11 mouse cellular contexts compared by ENCODE assay signal in the genomic region with DNA sequence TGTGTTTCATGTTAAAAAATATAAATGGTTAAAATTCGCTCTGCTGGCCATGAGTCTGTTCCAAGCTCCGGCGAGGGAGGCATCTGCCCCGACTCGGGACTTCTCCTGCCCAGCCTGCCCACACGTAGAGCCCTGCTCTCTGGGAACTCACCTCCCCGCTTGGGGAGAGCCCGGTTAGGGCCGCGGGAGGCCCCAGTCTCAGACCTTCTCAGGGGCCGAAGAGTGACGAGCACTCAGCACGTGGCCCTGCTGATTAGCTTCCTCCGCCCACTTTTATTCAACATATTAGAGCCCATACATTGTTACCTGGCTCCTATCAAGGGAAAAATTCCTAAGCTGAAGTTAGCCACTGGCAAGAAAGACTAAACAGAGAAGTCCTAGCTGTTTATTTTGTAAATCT. TPM values are rescaled to one million over a fixed set of nuclear protein-coding genes. Genes with fewer than 3 reads are reported as not detected.
A peak's percentile ranks its signal among the peaks of the same experiment; 100 is the strongest.
DNase-seq lines count a peak whose midpoint lies in the region; ATAC-seq and TF ChIP-seq lines count a peak whose summit lies in the region.
"Had no signal": no experiment of that assay in that cellular context is flagged by ENCODE, and none has a peak within 500 bp of the region (broad histone marks: within the 10 kb centered on the region; RNA-seq: fewer than 3 reads in every experiment).

No protein-coding gene starts in this region.

- DNase-seq in midbrain, embryonic 11.5 days (ENCODE audit: low spot score, missing footprints), result peak; percentile 80
- no peak for DNase-seq in midbrain, embryonic 14.5 days
- peak; percentile 47 for DNase-seq in adrenal gland, adult 2 months
- DNase-seq in gastrocnemius, postnatal 10 days, result peak; percentile 4
- DNase-seq in layer of hippocampus, postnatal 36 days, result peak; percentile 0 to 15
- DNase-seq in spleen, postnatal 14 days (ENCODE audit: low spot score in 2 of 2), result peak; percentile 1 to 17
- DNase-seq in midbrain, postnatal 0 days (ENCODE audit: low spot score), result no peak
- no peak for DNase-seq in liver

- peaks cover 14% of the 10 kb centered on the region; the same call in 1 of the 2 replicates for H3K9me3 ChIP-seq in midbrain, embryonic 11.5 days (ENCODE audit: control insufficient read depth, low read length)
- H3K9me3 ChIP-seq in midbrain, embryonic 14.5 days (ENCODE audit: control insufficient read depth, low read length), result peaks cover 19% of the 10 kb centered on the region
- peaks cover 12% of the 10 kb centered on the region for H3K9me3 ChIP-seq in midbrain, postnatal 0 days (ENCODE audit: low read length)

- TF ChIP-seq CTCF in midbrain, postnatal 0 days (IDR thresholded peaks at IDR 0.05), result no peak

- H3K9ac ChIP-seq in midbrain, embryonic 11.5 days (ENCODE audit: low read length), result no peak overlapping the region
- no peak overlapping the region for H3K9ac ChIP-seq in midbrain, embryonic 14.5 days (replicated peaks; ENCODE audit: low read length)
- H3K9ac ChIP-seq in midbrain, postnatal 0 days (replicated peaks; ENCODE audit: low read length, poor library complexity, severe bottlenecking), result no peak overlapping the region
- H3K9ac ChIP-seq: heart, embryonic 13.5 days; lung, embryonic 15.5 days had no signal

- no peak for ATAC-seq in midbrain, embryonic 11.5 days (ENCODE audit: low FRiP score)
- no peak for ATAC-seq in midbrain, embryonic 14.5 days (ENCODE audit: low FRiP score, low TSS enrichment)
- ATAC-seq in midbrain, postnatal 0 days (ENCODE audit: low FRiP score), result no peak

- no peak overlapping the region for H3K4me3 ChIP-seq in midbrain, embryonic 11.5 days (ENCODE audit: low read depth, low read length)
- H3K4me3 ChIP-seq in midbrain, embryonic 14.5 days (replicated peaks; ENCODE audit: low read depth, low read length), result no peak overlapping the region
- no peak overlapping the region for H3K4me3 ChIP-seq in midbrain, postnatal 0 days (ENCODE audit: low read depth, low read length)
- H3K4me3 ChIP-seq: heart, embryonic 13.5 days; lung, embryonic 15.5 days had no signal

- H3K4me2 ChIP-seq in midbrain, embryonic 11.5 days, result no peak overlapping the region
- no peak overlapping the region for H3K4me2 ChIP-seq in midbrain, embryonic 14.5 days (ENCODE audit: low read length)
- H3K4me2 ChIP-seq in midbrain, postnatal 0 days (ENCODE audit: low read depth, low read length, poor library complexity, severe bottlenecking), result no peak overlapping the region
- H3K4me2 ChIP-seq: heart, embryonic 13.5 days; lung, embryonic 15.5 days had no signal

- H3K27me3 ChIP-seq in midbrain, embryonic 11.5 days (ENCODE audit: control insufficient read depth, insufficient read depth, low read length), result no peaks in the 10 kb centered on the region
- H3K27me3 ChIP-seq in midbrain, embryonic 14.5 days (ENCODE audit: control insufficient read depth, insufficient read depth, low read length), result no peaks in the 10 kb centered on the region
- H3K27me3 ChIP-seq in midbrain, postnatal 0 days (ENCODE audit: insufficient read depth, low read length), result no peaks in the 10 kb centered on the region
- H3K27me3 ChIP-seq: heart, embryonic 13.5 days; lung, embryonic 15.5 days had no signal

- H3K27ac ChIP-seq in midbrain, embryonic 11.5 days (ENCODE audit: low read depth, low read length), result no peak overlapping the region
- H3K27ac ChIP-seq in midbrain, embryonic 14.5 days (replicated peaks; ENCODE audit: low read depth, low read length), result no peak overlapping the region
- H3K27ac ChIP-seq in midbrain, postnatal 0 days (ENCODE audit: low read depth, low read length), result no peak overlapping the region
- H3K27ac ChIP-seq: heart, embryonic 13.5 days; lung, embryonic 15.5 days had no signal

- no peaks in the 10 kb centered on the region for H3K36me3 ChIP-seq in midbrain, embryonic 11.5 days (ENCODE audit: control insufficient read depth, insufficient read depth, low read length)
- H3K36me3 ChIP-seq in midbrain, embryonic 14.5 days (ENCODE audit: control insufficient read depth, insufficient read depth, low read length), result no peaks in the 10 kb centered on the region
- H3K36me3 ChIP-seq in midbrain, postnatal 0 days (ENCODE audit: insufficient read depth, low read length), result no peaks in the 10 kb centered on the region
- H3K36me3 ChIP-seq: heart, embryonic 13.5 days; lung, embryonic 15.5 days had no signal

- H3K4me1 ChIP-seq in midbrain, embryonic 11.5 days (ENCODE audit: control insufficient read depth, insufficient read depth, low read length), result no peaks in the 10 kb centered on the region
- H3K4me1 ChIP-seq in midbrain, embryonic 14.5 days (ENCODE audit: control insufficient read depth, insufficient read depth, low read length), result no peaks in the 10 kb centered on the region
- no peaks in the 10 kb centered on the region for H3K4me1 ChIP-seq in midbrain, postnatal 0 days (ENCODE audit: insufficient read depth, low read length)
- H3K4me1 ChIP-seq: heart, embryonic 13.5 days; lung, embryonic 15.5 days had no signal

- WGBS in midbrain, embryonic 11.5 days, result 89% methylated on average over 14 of the region's 14 CpGs
- 87% methylated on average over 14 of the region's 14 CpGs for WGBS in midbrain, embryonic 14.5 days
- 88% methylated on average over 14 of the region's 14 CpGs for WGBS in midbrain, postnatal 0 days

RNA-seq across cellular contexts. Expression of a gene that starts 51.0 kb away (rescaled TPM):
- not detected in 2 replicates for polyA plus RNA-seq in midbrain, embryonic 11.5 days (2014; fragmentation: Nextera tagmentation; extraction: Ambion mirVana)
- not detected in 2 replicates for polyA plus RNA-seq in midbrain, embryonic 14.5 days (2014; fragmentation: Nextera tagmentation; extraction: Ambion mirVana)
- not detected for total RNA-seq in adrenal gland, adult 2 months (2021)
- polyA plus RNA-seq in adrenal gland, adult 2 months (2012; rRNA removed), result not detected in 2 replicates
- not detected for total RNA-seq in gastrocnemius, postnatal 10 days (2021)
- total RNA-seq in layer of hippocampus, postnatal 36 days (2021), result not detected
- not detected in 2 replicates for total RNA-seq in midbrain, postnatal 0 days (2014; rRNA removed)
- not detected in 2 replicates for polyA plus RNA-seq in midbrain, postnatal 0 days (2015; fragmentation: Nextera tagmentation; extraction: Ambion mirVana)
- total RNA-seq: adrenal gland, postnatal 4 days had no signal
- polyA plus RNA-seq: heart, embryonic 13.5 days; lung, embryonic 15.5 days had no signal

RNA-seq across cellular contexts. Expression of a gene that starts 54.3 kb away (rescaled TPM):
- not detected in 2 replicates for polyA plus RNA-seq in midbrain, embryonic 11.5 days (2014; fragmentation: Nextera tagmentation; extraction: Ambion mirVana)
- polyA plus RNA-seq in midbrain, embryonic 14.5 days (2014; fragmentation: Nextera tagmentation; extraction: Ambion mirVana), result not detected in 2 replicates
- total RNA-seq in adrenal gland, adult 2 months (2021), result under 1 TPM; 0.90 to 0.92 TPM
- polyA plus RNA-seq in adrenal gland, adult 2 months (2012; rRNA removed), result 0.19 TPM in 1 of 2 replicates, not detected in the other
- total RNA-seq in gastrocnemius, postnatal 10 days (2021), result not detected
- total RNA-seq in layer of hippocampus, postnatal 36 days (2021), result not detected
- 0.11 TPM in 1 of 2 replicates, not detected in the other for total RNA-seq in midbrain, postnatal 0 days (2014; rRNA removed)
- not detected in 2 replicates for polyA plus RNA-seq in midbrain, postnatal 0 days (2015; fragmentation: Nextera tagmentation; extraction: Ambion mirVana)
- total RNA-seq: adrenal gland, postnatal 4 days had no signal
- polyA plus RNA-seq: heart, embryonic 13.5 days had no signal

Comparison
In these comparisons a context has a peak if more than half of its experiments do, and no peak if none do; other contexts are left out.
1. DNase-seq: peak in midbrain, embryonic 11.5 days (single experiment), adrenal gland, adult 2 months (single experiment), gastrocnemius, postnatal 10 days (single experiment), layer of hippocampus, postnatal 36 days (2 of 2) and spleen, postnatal 14 days (2 of 2); none in midbrain, embryonic 14.5 days (single experiment), midbrain, postnatal 0 days (single experiment) and liver (single experiment).